Mouse (Mus musculus) liver, postnatal 0 days (tissue): ENCODE measurements at regions not wholly inside any gene's neighbourhood (a gene's known extent, or its start where the extent isn't known, plus 50 kb on each side); places are given as distances from the start of the nearest gene placed in this dataset.

Source experiments
- CTCF ChIP-seq: sonication (generic); IDR thresholded peaks from 2 replicates; pipeline ENCODE4 v1.5.1; 2016; ENCODE audit warnings: antibody characterized with exemption, low read depth
- EP300 ChIP-seq: IDR thresholded peaks from 2 replicates; pipeline ENCODE4 v1.6.1; 2016; ENCODE audit warnings: antibody characterized with exemption, low read depth, mild to moderate bottlenecking

- TF ChIP-seq CTCF: no peak
- TF ChIP-seq EP300: no peak
Observed at GRCm38 (mm10) chr2:30715720-30716310, 87.6 kb downstream of the 1700001O22Rik start.
